Mouse (Mus musculus): ENCODE results near the gene Gls. TPM values are rescaled to one million over a fixed set of nuclear protein-coding genes. Genes with fewer than 3 reads are reported as not detected.

Gene Gls
- polyA plus RNA-seq, 1 experiment from 2014 or later = 21.7 TPM

GRCm38 (mm10) chr1:52116441-52116840 is 116.6 kb downstream of the Gls start:
- Histone ChIP-seq H3K27me3 (replicated peaks) (no peaks in the 10 kb centered on the region), H3K4me3 (replicated peaks) (no peak overlapping the region), H3K4me1 (peaks cover 5% of the 10 kb centered on the region; the same call in 1 of the 2 replicates), H3K4me2 (no peak overlapping the region), H3K9ac (no peak overlapping the region), H3K27ac (no peak overlapping the region), H3K36me3 (no peaks in the 10 kb centered on the region), H3K9me3 (no peaks in the 10 kb centered on the region)
- 65% methylated on average over 3 of the region's 3 CpGs for WGBS
- no peak for ATAC-seq (ENCODE audit: insufficient read depth, low FRiP score, low read depth)

GRCm38 (mm10) chr1:52113666-52114069 is 119.4 kb downstream of the Gls start:
- Histone ChIP-seq H3K9me3 (no peaks in the 10 kb centered on the region), H3K4me3 (replicated peaks) (peak overlapping the region; percentile 36), H3K9ac (no peak overlapping the region), H3K27ac (peak overlapping the region; percentile 69), H3K4me2 (peak overlapping the region; percentile 53), H3K36me3 (no peaks in the 10 kb centered on the region), H3K27me3 (replicated peaks) (no peaks in the 10 kb centered on the region), H3K4me1 (no peaks in the 10 kb centered on the region)
- WGBS = under 1% methylated on average over 32 of the region's 32 CpGs
- ATAC-seq (ENCODE audit: insufficient read depth, low FRiP score, low read depth) = peak; percentile 96

Other genes starting within 250 kb of the Gls start
- 2.5 and 2.6 TPM in 2 replicates for gene Stat4, start 246.1 kb downstream of the Gls start, polyA plus RNA-seq (2015; fragmentation: Nextera tagmentation; extraction: Ambion mirVana)
- 24.9 and 25.1 TPM in 2 replicates for gene Stat1, start 113.8 kb downstream of the Gls start, polyA plus RNA-seq (2015; fragmentation: Nextera tagmentation; extraction: Ambion mirVana)